Mouse (Mus musculus) ES-E14 (cell line): Measurements from ENCODE around the gene Enpp5. TPM values are rescaled to one million over a fixed set of nuclear protein-coding genes. Genes with fewer than 3 reads are reported as not detected.
A peak's percentile ranks its signal among the peaks of the same experiment; 100 is the strongest.

Experiments used
- DNase-seq: peaks from one replicate; pipeline ENCODE4 v3.0.0-alpha.2; 2013; ENCODE audit warnings: low read depth, low spot score
- H3K27ac ChIP-seq: 2 replicates; pipeline ENCODE4 v1.5.1; 2012; ENCODE audit warnings: low read depth, mild to moderate bottlenecking, low read length, moderate library complexity, mixed read lengths; ENCODE audit not compliant: poor library complexity, insufficient read depth, severe bottlenecking
- H3K36me3 ChIP-seq: 2 replicates; pipeline ENCODE4 v1.6.1; 2012; ENCODE audit warnings: mild to moderate bottlenecking, low read length, moderate library complexity, mixed read lengths; ENCODE audit not compliant: control insufficient read depth, poor library complexity, insufficient read depth, severe bottlenecking
- H3K4me1 ChIP-seq, 2 experiments: fragments of 150-350 bp in 1 of 2; sonication (generic) in 1 of 2; 2 replicates each; pipeline ENCODE4 v1.6.1; 2012; ENCODE audit warnings: low read length in 2 of 2, mild to moderate bottlenecking in 1 of 2, mixed read lengths in 1 of 2; ENCODE audit not compliant: control insufficient read depth in 2 of 2, insufficient read depth in 2 of 2, poor library complexity in 1 of 2
- H3K4me3 ChIP-seq, 2 experiments: fragments of 150-350 bp in 1 of 2; sonication (generic) in 1 of 2; 2 replicates each; pipeline ENCODE4 v1.5.1; 2012; ENCODE audit warnings: low read length in 2 of 2, low read depth in 1 of 2, mild to moderate bottlenecking in 1 of 2, mixed read lengths in 1 of 2; ENCODE audit not compliant: insufficient read depth in 1 of 2, poor library complexity in 1 of 2, severe bottlenecking in 1 of 2
- H3K9ac ChIP-seq: 2 replicates; pipeline ENCODE4 v1.6.1; 2012; ENCODE audit warnings: low read depth, mild to moderate bottlenecking, low read length, mixed read lengths; ENCODE audit not compliant: poor library complexity, insufficient read depth, severe bottlenecking
- H3K9me3 ChIP-seq: fragments of 150-350 bp; sonication (generic); 2 replicates; pipeline ENCODE4 v1.6.1; 2012; ENCODE audit warnings: low read depth, mild to moderate bottlenecking, low read length; ENCODE audit not compliant: control insufficient read depth, insufficient read depth
- CHD2 ChIP-seq: IDR thresholded peaks from 2 replicates; pipeline ENCODE4 v1.6.1; 2014; ENCODE audit warnings: mild to moderate bottlenecking, low read depth, low read length, inconsistent platforms
- HCFC1 ChIP-seq: IDR thresholded peaks from 2 replicates; pipeline ENCODE4 v1.6.1; 2012; ENCODE audit warnings: low read length, inconsistent platforms, borderline replicate concordance; ENCODE audit not compliant: insufficient read depth
- MAFK ChIP-seq: IDR thresholded peaks from 2 replicates; pipeline ENCODE4 v1.6.1; 2014; ENCODE audit warnings: mild to moderate bottlenecking, low read depth, low read length, inconsistent platforms; ENCODE audit not compliant: insufficient read depth
- ZC3H11A ChIP-seq: IDR thresholded peaks from 2 replicates; pipeline ENCODE4 v1.6.1; 2012; ENCODE audit warnings: low read depth, mild to moderate bottlenecking, inconsistent platforms, low read length, borderline replicate concordance
- ZNF384 ChIP-seq: IDR thresholded peaks from 2 replicates; pipeline ENCODE4 v1.6.1; 2012; ENCODE audit warnings: low read depth, low read length, inconsistent platforms
- in situ Hi-C, 2 experiments: fragments of 600-800 bp; cut with MboI; formaldehyde crosslinking; loops; one replicate each; pipeline ENCODE4 v1.15.1; 2025; ENCODE audit warnings: low sequenced_read_pairs in 2 of 2, inconsistent platforms in 1 of 2; ENCODE audit not compliant: unreplicated experiment in 2 of 2
- total RNA-seq: library from RNA; depleted of rRNA; stranded (reverse); fragments of 300-350 nt; gene quantifications from 2 replicates; pipeline ENCODE4 v1.2.3, GENCODE M21; 2012; rRNA removed

Gene Enpp5
- total RNA-seq, 1 experiment, result 3.5 TPM

- H3K27ac ChIP-seq, result 0 out of 2 replicates have a peak overlapping the region, but pooled peaks have one; percentile 15
- H3K9me3 ChIP-seq, result no peaks in the 10 kb centered on the region
- no peaks in the 10 kb centered on the region for H3K36me3 ChIP-seq
- in situ Hi-C loops, result no loop called here
- no peak overlapping the region for H3K4me3 ChIP-seq
- no peak for TF ChIP-seq ZNF384
- no peak for TF ChIP-seq CHD2
- no peak for TF ChIP-seq MAFK
- TF ChIP-seq ZC3H11A, result no peak
- no peak for TF ChIP-seq HCFC1
- DNase-seq, result no peak
- no peak overlapping the region for H3K9ac ChIP-seq
- H3K4me1 ChIP-seq, result no peaks in the 10 kb centered on the region
These were observed 50.6 kb downstream of the Enpp5 start for GRCm38 (mm10) chr17:44129092-44129750.

- H3K4me1 ChIP-seq, result no peaks in the 10 kb centered on the region
- peak; percentile 72; the same call in 1 of the 2 replicates for TF ChIP-seq ZC3H11A
- no peak for TF ChIP-seq HCFC1
- TF ChIP-seq MAFK, result no peak
- TF ChIP-seq ZNF384, result no peak
- no peak for TF ChIP-seq CHD2
- no peak overlapping the region for H3K9ac ChIP-seq
- H3K36me3 ChIP-seq, result no peaks in the 10 kb centered on the region
- in situ Hi-C loops, result no loop called here
- no peak overlapping the region for H3K27ac ChIP-seq
- no peak overlapping the region for H3K4me3 ChIP-seq
- H3K9me3 ChIP-seq, result no peaks in the 10 kb centered on the region
- peak; percentile 68 for DNase-seq
These were observed 51.8 kb downstream of the Enpp5 start for GRCm38 (mm10) chr17:44130429-44130828.

- no peak for DNase-seq
- in situ Hi-C loops, result no loop called here
These were observed 55.5 kb downstream of the Enpp5 start for GRCm38 (mm10) chr17:44134106-44134505.

GRCm38 (mm10) chr17:44134545-44134944, 55.9 kb downstream of the Enpp5 start:
- no peaks in the 10 kb centered on the region for H3K36me3 ChIP-seq
- H3K4me3 ChIP-seq, result no peak overlapping the region
- DNase-seq, result no peak
- H3K4me1 ChIP-seq, result no peaks in the 10 kb centered on the region
- no peaks in the 10 kb centered on the region for H3K9me3 ChIP-seq
- TF ChIP-seq HCFC1 (no peak), ZNF384 (no peak), ZC3H11A (no peak)
- H3K27ac ChIP-seq, result no peak overlapping the region
- in situ Hi-C loops, result no loop called here
- H3K9ac ChIP-seq, result no peak overlapping the region

More at GRCm38 (mm10) chr17:44134106-44134505, 55.5 kb downstream of the Enpp5 start:
- no peak overlapping the region for H3K9ac ChIP-seq
- TF ChIP-seq CHD2, result no peak
- TF ChIP-seq ZNF384, result no peak
- TF ChIP-seq ZC3H11A, result no peak
- TF ChIP-seq HCFC1, result no peak
- no peak for TF ChIP-seq MAFK
- no peaks in the 10 kb centered on the region for H3K36me3 ChIP-seq
- no peaks in the 10 kb centered on the region for H3K9me3 ChIP-seq
- no peak overlapping the region for H3K4me3 ChIP-seq
- no peak overlapping the region for H3K27ac ChIP-seq
- H3K4me1 ChIP-seq, result no peaks in the 10 kb centered on the region

DNA sequence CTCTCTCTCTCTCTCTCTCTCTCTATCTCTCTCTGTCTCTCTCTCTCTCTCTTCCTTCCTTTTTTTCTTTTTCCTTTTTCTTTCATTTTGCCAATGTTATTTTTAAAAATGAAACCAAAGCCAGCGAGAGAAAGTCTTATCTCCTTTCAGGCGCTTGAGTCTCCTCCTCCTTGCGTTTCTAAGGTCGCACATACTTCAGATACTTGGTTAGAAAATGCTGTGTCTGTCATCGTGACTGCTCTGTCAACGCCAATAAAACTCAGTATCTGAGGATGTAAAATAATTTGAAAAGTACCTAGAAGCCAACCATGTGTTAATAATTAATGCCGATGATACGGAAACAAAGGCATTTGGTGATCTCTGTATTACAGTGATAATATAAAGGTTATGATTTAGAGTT, 57.4 kb downstream of the Enpp5 start:
- Histone ChIP-seq H3K9ac (no peak overlapping the region), H3K36me3 (no peaks in the 10 kb centered on the region), H3K4me3 (no peak overlapping the region), H3K4me1 (no peaks in the 10 kb centered on the region), H3K27ac (no peak overlapping the region), H3K9me3 (no peaks in the 10 kb centered on the region)
- in situ Hi-C loops, result no loop called here
- DNase-seq, result no peak
- no peak for TF ChIP-seq CHD2
- no peak for TF ChIP-seq ZC3H11A
- no peak for TF ChIP-seq ZNF384
- TF ChIP-seq HCFC1, result no peak
- no peak for TF ChIP-seq MAFK

Other genes starting within 250 kb of the Enpp5 start
- gene Enpp4, start 27.0 kb downstream of the Enpp5 start, total RNA-seq, result 6.7 and 7.8 TPM in 2 replicates
- 0.05 and 0.49 TPM in 2 replicates for gene Clic5, start 109.8 kb downstream of the Enpp5 start, total RNA-seq